Mouse (Mus musculus) layer of hippocampus, postnatal 10 days (tissue): ENCODE results near the gene C5ar2. TPM values are rescaled to one million over a fixed set of nuclear protein-coding genes. Genes with fewer than 3 reads are reported as not detected.
"Not testable (repeated sequence)": the region's sequence is repeated elsewhere in the genome, so short reads cannot be mapped to it uniquely, and the experiment has no call there.

Experiments
- DNase-seq, 2 experiments: peaks; one replicate each; pipeline ENCODE4 v3.0.0; 2021; ENCODE audit warnings: low spot score in 2 of 2
- long read RNA-seq: library from polyadenylated mRNA; stranded (forward); transcript quantifications from one replicate; pipeline ENCODE4 v2.0.0, GENCODE M21; 2023
- total RNA-seq, 2 experiments: library from RNA; stranded (reverse); gene quantifications; 2 replicates each; pipeline ENCODE4 v1.2.3; 2021

C5ar2 gene
- total RNA-seq, result under 1 TPM; 0.33 to 0.37 TPM
- long read RNA-seq, result 0 reads

GRCm38 (mm10) chr7:16244067-16244466 lies at the start of gene C5ar2:
Gene C5ar2 (minus strand): TSS chr7:16244154.
- DNase-seq, result no peak

GRCm38 (mm10) chr7:16287791-16288190 lies 43.8 kb upstream of the C5ar2 start:
- no peak for DNase-seq

- no peak for DNase-seq
Observed at GRCm38 (mm10) chr7:16287016-16287415, 43.1 kb upstream of the C5ar2 start.

- peak; percentile 99 to 100 for DNase-seq
Observed at GRCm38 (mm10) chr7:16286026-16286961, 42.3 kb upstream of the C5ar2 start, which contains the start of gene Ccdc9. Gene Ccdc9 (minus strand): TSS chr7:16286795.

- peak; percentile 56 to 61 for DNase-seq
Observed at GRCm38 (mm10) chr7:16285450-16286025, 41.6 kb upstream of the C5ar2 start.

GRCm38 (mm10) chr7:16284904-16285303 lies 41.0 kb upstream of the C5ar2 start:
- no peak for DNase-seq

GRCm38 (mm10) chr7:16284001-16284400 lies 40.0 kb upstream of the C5ar2 start:
- no peak for DNase-seq

- DNase-seq, result no peak
Observed at GRCm38 (mm10) chr7:16282334-16282733, 38.4 kb upstream of the C5ar2 start.

- no peak for DNase-seq
Observed at GRCm38 (mm10) chr7:16280721-16281120, 36.8 kb upstream of the C5ar2 start.

GRCm38 (mm10) chr7:16274922-16275890 lies 31.3 kb upstream of the C5ar2 start:
- no peak for DNase-seq

- no peak for DNase-seq
Observed at GRCm38 (mm10) chr7:16273766-16274140, 29.8 kb upstream of the C5ar2 start.

GRCm38 (mm10) chr7:16273081-16273765 lies 29.3 kb upstream of the C5ar2 start, which contains the start of gene Inafm1:
Gene Inafm1 (minus strand): TSS chr7:16273617.
- DNase-seq, result peak; percentile 83 to 88

- peak; percentile 59 to 74 for DNase-seq
Observed at GRCm38 (mm10) chr7:16272681-16273080, 28.7 kb upstream of the C5ar2 start.

GRCm38 (mm10) chr7:16271139-16271538 lies 27.2 kb upstream of the C5ar2 start:
- no peak for DNase-seq

GRCm38 (mm10) chr7:16266593-16266992 lies 22.6 kb upstream of the C5ar2 start:
- not testable (repeated sequence) for DNase-seq

GRCm38 (mm10) chr7:16265856-16266255 lies 21.9 kb upstream of the C5ar2 start:
- DNase-seq, result no peak

GRCm38 (mm10) chr7:16263843-16264242 lies 19.9 kb upstream of the C5ar2 start:
- DNase-seq, result no peak

GRCm38 (mm10) chr7:16263015-16263787 lies 19.2 kb upstream of the C5ar2 start:
- peak; percentile 78 to 79 for DNase-seq

GRCm38 (mm10) chr7:16261097-16261496 lies 17.1 kb upstream of the C5ar2 start:
- no peak for DNase-seq

GRCm38 (mm10) chr7:16259110-16259590 lies 15.2 kb upstream of the C5ar2 start, which contains the start of gene C5ar1:
Gene C5ar1 (minus strand): TSS chr7:16259540.
- no peak for DNase-seq
